Mouse (Mus musculus) ES-E14 (cell line): ENCODE measurements around the gene Chpf2. TPM values are rescaled to one million over a fixed set of nuclear protein-coding genes. Genes with fewer than 3 reads are reported as not detected.

ENCODE experiments used
- DNase-seq: peaks from one replicate; pipeline ENCODE4 v3.0.0-alpha.2; 2013; ENCODE audit warnings: low read depth, low spot score
- H3K27ac ChIP-seq: 2 replicates; pipeline ENCODE4 v1.5.1; 2012; ENCODE audit warnings: low read depth, mild to moderate bottlenecking, low read length, moderate library complexity, mixed read lengths; ENCODE audit not compliant: poor library complexity, insufficient read depth, severe bottlenecking
- H3K36me3 ChIP-seq: 2 replicates; pipeline ENCODE4 v1.6.1; 2012; ENCODE audit warnings: mild to moderate bottlenecking, low read length, moderate library complexity, mixed read lengths; ENCODE audit not compliant: control insufficient read depth, poor library complexity, insufficient read depth, severe bottlenecking
- H3K4me1 ChIP-seq, 2 experiments: fragments of 150-350 bp in 1 of 2; sonication (generic) in 1 of 2; 2 replicates each; pipeline ENCODE4 v1.6.1; 2012; ENCODE audit warnings: low read length in 2 of 2, mild to moderate bottlenecking in 1 of 2, mixed read lengths in 1 of 2; ENCODE audit not compliant: control insufficient read depth in 2 of 2, insufficient read depth in 2 of 2, poor library complexity in 1 of 2
- H3K4me3 ChIP-seq, 2 experiments: fragments of 150-350 bp in 1 of 2; sonication (generic) in 1 of 2; 2 replicates each; pipeline ENCODE4 v1.5.1; 2012; ENCODE audit warnings: low read length in 2 of 2, low read depth in 1 of 2, mild to moderate bottlenecking in 1 of 2, mixed read lengths in 1 of 2; ENCODE audit not compliant: insufficient read depth in 1 of 2, poor library complexity in 1 of 2, severe bottlenecking in 1 of 2
- H3K9ac ChIP-seq: 2 replicates; pipeline ENCODE4 v1.6.1; 2012; ENCODE audit warnings: low read depth, mild to moderate bottlenecking, low read length, mixed read lengths; ENCODE audit not compliant: poor library complexity, insufficient read depth, severe bottlenecking
- H3K9me3 ChIP-seq: fragments of 150-350 bp; sonication (generic); 2 replicates; pipeline ENCODE4 v1.6.1; 2012; ENCODE audit warnings: low read depth, mild to moderate bottlenecking, low read length; ENCODE audit not compliant: control insufficient read depth, insufficient read depth
- CHD2 ChIP-seq: IDR thresholded peaks from 2 replicates; pipeline ENCODE4 v1.6.1; 2014; ENCODE audit warnings: mild to moderate bottlenecking, low read depth, low read length, inconsistent platforms
- HCFC1 ChIP-seq: IDR thresholded peaks from 2 replicates; pipeline ENCODE4 v1.6.1; 2012; ENCODE audit warnings: low read length, inconsistent platforms, borderline replicate concordance; ENCODE audit not compliant: insufficient read depth
- MAFK ChIP-seq: IDR thresholded peaks from 2 replicates; pipeline ENCODE4 v1.6.1; 2014; ENCODE audit warnings: mild to moderate bottlenecking, low read depth, low read length, inconsistent platforms; ENCODE audit not compliant: insufficient read depth
- ZC3H11A ChIP-seq: IDR thresholded peaks from 2 replicates; pipeline ENCODE4 v1.6.1; 2012; ENCODE audit warnings: low read depth, mild to moderate bottlenecking, inconsistent platforms, low read length, borderline replicate concordance
- ZNF384 ChIP-seq: IDR thresholded peaks from 2 replicates; pipeline ENCODE4 v1.6.1; 2012; ENCODE audit warnings: low read depth, low read length, inconsistent platforms
- in situ Hi-C, 2 experiments: fragments of 600-800 bp; cut with MboI; formaldehyde crosslinking; loops; one replicate each; pipeline ENCODE4 v1.15.1; 2025; ENCODE audit warnings: low sequenced_read_pairs in 2 of 2, inconsistent platforms in 1 of 2; ENCODE audit not compliant: unreplicated experiment in 2 of 2
- total RNA-seq: library from RNA; depleted of rRNA; stranded (reverse); fragments of 300-350 nt; gene quantifications from 2 replicates; pipeline ENCODE4 v1.2.3, GENCODE M21; 2012

The Chpf2 gene
- total RNA-seq, 1 experiment = 23.7 TPM

DNA sequence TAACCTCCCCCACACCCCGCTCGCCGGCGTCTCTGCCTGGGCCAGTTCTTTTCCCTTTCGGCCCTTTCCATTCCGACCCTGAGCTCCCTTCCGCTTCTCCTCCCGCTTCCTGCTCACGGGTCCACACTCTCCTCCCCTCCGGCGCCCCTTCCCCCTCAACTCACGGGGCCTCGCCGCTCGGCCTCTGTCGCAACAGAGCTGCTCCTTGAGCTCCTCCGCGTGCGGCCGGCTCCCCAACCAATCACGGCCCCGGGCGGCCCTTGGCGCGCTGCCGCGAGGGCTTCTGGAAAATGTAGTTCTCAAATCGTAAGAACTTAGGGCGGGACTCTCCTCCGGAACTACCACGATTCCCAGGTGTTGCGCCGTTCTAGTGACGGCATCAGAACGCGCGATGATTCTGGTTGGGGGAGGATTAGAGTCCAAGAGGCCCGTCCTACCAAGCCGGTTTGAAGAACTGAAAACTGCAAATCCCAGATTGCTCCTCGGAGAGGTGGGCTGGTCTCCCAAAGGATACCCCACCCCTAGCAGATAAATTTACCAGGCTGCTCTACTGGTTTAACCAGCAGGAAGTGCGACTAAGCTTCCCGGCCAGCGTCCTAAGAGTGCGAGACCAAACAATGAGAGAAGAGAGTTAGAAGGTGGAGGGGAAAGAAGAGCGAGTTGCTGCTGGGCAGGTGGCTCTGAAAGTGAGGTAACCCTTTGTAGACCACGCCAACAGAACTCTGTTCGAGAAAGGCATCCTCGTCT, 9.2 kb upstream of the Chpf2 start, which contains the start of gene Abcf2:
Abcf2 (minus strand) TSS at position 285 of the 747 bp plus-strand sequence.
- H3K36me3 ChIP-seq = peaks cover 28% of the 10 kb centered on the region
- H3K9ac ChIP-seq = peak within 1 kb of the TSS; percentile 93
- peak; percentile 100 for DNase-seq
- peaks cover 0 to 2% of the 10 kb centered on the region in 2 experiments; a peak in 1 of 4 replicates for H3K4me1 ChIP-seq
- H3K27ac ChIP-seq = peak within 1 kb of the TSS; percentile 54; the same call in 1 of the 2 replicates
- H3K9me3 ChIP-seq = no peaks in the 10 kb centered on the region
- TF ChIP-seq HCFC1 (peak; percentile 98), CHD2 (peak; percentile 72; the same call in 1 of the 2 replicates), ZNF384 (no peak)
- in situ Hi-C loops = no loop called here
- H3K4me3 ChIP-seq = peak within 1 kb of the TSS; percentile 86 to 92

DNA sequence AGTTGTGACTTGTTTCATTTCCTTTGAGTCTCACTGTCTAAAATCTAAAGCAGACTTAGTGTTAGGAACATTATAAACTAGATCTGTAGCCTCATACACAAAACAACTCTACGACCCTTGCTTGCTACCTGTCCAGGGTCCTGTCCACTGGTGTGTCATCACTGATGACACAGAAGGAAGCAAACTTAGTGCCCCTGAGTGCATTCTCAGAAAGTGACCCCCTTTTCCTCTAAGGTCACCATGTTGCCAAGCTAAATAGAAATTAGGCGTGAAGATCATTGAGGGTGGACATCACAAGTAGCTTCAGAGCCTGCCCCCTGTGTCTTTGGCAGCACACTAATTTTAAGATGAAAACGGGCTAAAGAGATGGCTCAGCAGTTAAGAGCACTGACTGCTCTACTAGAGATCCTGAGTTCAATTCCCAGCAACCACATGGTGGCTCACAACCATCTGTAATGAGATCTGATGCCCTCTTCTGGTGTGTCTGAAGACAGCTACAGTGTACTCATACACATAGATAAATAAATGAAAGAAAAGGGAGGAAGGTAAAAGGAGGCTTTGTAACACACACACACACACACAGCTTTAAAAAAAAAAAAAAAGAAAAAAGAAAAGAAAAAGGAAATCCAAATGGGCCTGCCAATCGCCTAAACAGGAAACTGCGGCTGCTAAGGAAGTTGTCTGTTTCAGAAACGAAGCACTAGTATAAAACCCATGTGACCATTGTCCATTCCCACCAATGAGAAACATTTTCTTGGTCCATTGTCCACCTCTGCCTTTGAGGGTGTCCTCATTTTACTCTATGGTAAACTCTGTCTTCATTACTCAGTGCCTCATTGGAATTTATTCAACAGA, 8.2 kb upstream of the Chpf2 start:
- Histone ChIP-seq H3K27ac (no peak overlapping the region), H3K4me3 (peak overlapping the region; percentile 58 to 78), H3K36me3 (peaks cover 19% of the 10 kb centered on the region), H3K9me3 (no peaks in the 10 kb centered on the region), H3K4me1 (peaks cover 0 to 2% of the 10 kb centered on the region in 2 experiments; a peak in 1 of 4 replicates), H3K9ac (no peak overlapping the region)
- no peak for TF ChIP-seq CHD2
- TF ChIP-seq ZC3H11A = no peak
- no peak for TF ChIP-seq HCFC1
- no peak for TF ChIP-seq ZNF384
- no peak for TF ChIP-seq MAFK
- no peak for DNase-seq
- in situ Hi-C loops = no loop called here

DNA sequence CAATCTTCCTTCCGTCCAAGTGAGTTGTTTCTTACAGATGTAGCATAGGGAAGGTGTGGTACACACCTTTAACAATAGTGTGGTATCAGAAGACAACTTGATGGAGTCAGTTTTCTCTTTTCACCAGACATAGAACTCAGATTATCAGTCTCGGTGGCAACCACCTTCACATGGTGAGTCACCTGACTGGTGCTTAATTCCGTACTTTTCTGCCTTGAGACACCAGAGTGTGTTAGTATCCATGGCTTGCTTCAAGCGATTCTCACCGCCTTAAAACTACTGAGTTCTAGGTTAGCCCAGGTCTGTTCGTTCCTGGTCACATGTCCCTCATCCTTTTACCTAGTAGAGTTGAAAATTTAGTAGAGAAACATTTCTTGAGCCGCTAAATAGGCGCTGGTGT, 435 bp upstream of the Chpf2 start:
- no peaks in the 10 kb centered on the region for H3K9me3 ChIP-seq
- peak overlapping the region; percentile 35; the same call in 1 of the 2 replicates for H3K9ac ChIP-seq
- no peak for DNase-seq
- peaks cover 8% of the 10 kb centered on the region; the same call in 1 of the 2 replicates for H3K36me3 ChIP-seq
- no peaks in the 10 kb centered on the region; a peak in 1 of 4 replicates for H3K4me1 ChIP-seq
- peak overlapping the region; percentile 74 to 81 for H3K4me3 ChIP-seq
- in situ Hi-C loops = no loop called here
- TF ChIP-seq HCFC1 = no peak
- no peak for TF ChIP-seq CHD2
- TF ChIP-seq ZC3H11A = no peak
- TF ChIP-seq ZNF384 = no peak
- no peak for TF ChIP-seq MAFK
- no peak overlapping the region for H3K27ac ChIP-seq

DNA sequence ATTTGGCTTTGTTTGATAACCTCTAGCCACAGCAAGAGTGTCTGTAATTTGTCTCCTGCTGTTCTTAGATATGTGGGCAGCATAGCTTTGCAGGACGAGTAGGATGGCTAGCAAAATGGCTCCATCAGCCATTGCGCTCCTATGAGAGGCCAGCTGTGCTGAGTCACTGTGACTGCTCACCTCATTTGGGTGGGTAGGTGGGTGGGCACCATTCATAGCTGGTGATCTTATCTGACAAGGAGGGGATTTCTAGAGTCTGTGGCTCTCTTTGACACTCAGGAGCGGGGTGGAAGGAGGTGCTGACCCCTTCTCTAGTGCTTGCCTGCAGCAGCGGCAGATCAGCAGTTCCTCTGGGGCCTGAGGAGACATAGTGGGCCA, 648 bp downstream of the Chpf2 start:
- no peak for DNase-seq
- TF ChIP-seq MAFK (0 out of 2 replicates have a peak, but pooled peaks have one; percentile 47), HCFC1 (no peak), ZC3H11A (no peak), CHD2 (no peak)
- Histone ChIP-seq H3K4me3 (peak overlapping the region; percentile 74 to 81), H3K27ac (no peak overlapping the region), H3K36me3 (peaks cover 8% of the 10 kb centered on the region; the same call in 1 of the 2 replicates), H3K9me3 (no peaks in the 10 kb centered on the region), H3K4me1 (peaks cover 2 to 6% of the 10 kb centered on the region in 2 experiments; a peak in 2 of 4 replicates), H3K9ac (peak overlapping the region; percentile 71)
- in situ Hi-C loops = no loop called here
